Mouse (Mus musculus): ENCODE results near the gene Slc25a34.

DNA sequence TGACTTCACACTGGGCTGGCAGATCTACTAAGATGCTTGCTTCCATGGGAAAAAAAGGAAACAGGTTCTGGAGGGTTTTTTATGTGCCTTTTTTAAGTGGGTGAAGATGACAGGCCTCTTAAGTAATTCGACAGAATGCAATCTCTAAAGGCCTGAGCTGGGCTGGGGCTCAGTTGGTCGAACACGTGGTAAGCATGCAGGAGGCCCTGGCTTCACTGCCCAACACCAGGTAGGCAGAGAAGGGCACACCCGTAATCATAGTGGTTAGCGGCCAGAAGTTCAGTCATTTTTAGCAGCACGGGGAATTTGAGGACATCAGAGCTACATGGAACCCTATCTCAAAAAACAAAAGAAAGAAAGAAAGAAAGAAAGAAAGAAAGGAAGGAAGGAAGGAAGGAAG lies 30.9 kb upstream of the Slc25a34 start:
- TF ChIP-seq GATA1 (IDR thresholded peaks at IDR 0.05; ENCODE audit: low read length) (no peak), TAL1 (IDR thresholded peaks at IDR 0.05; ENCODE audit: low read length) (no peak)
